Mouse (Mus musculus) myocyte (in vitro differentiated cells): Measurements from ENCODE around the gene Gfra1. TPM values are rescaled to one million over a fixed set of nuclear protein-coding genes. Genes with fewer than 3 reads are reported as not detected.

ENCODE experiments used
- H3K27me3 ChIP-seq: one replicate; pipeline ENCODE4 v1.6.1; 2011; ENCODE audit not compliant: control insufficient read depth, insufficient read depth, insufficient read length
- H3K36me3 ChIP-seq: one replicate; pipeline ENCODE4 v1.6.1; 2011; ENCODE audit not compliant: control insufficient read depth, insufficient read depth
- H3K4me2 ChIP-seq: one replicate; pipeline ENCODE4 v1.6.1; 2011; ENCODE audit warnings: low read depth, control low read depth
- H3K4me3 ChIP-seq: one replicate; pipeline ENCODE4 v1.5.1; 2011; ENCODE audit warnings: mild to moderate bottlenecking, control low read depth, moderate library complexity
- H3K79me2 ChIP-seq: one replicate; pipeline ENCODE4 v1.6.1; 2011; ENCODE audit not compliant: control insufficient read depth, insufficient read depth
- H3ac ChIP-seq: one replicate; pipeline ENCODE4 v1.6.1; 2011; ENCODE audit not compliant: control insufficient read depth, insufficient read length
- CEBPB ChIP-seq: IDR thresholded peaks from 2 replicates; pipeline ENCODE4 v1.6.1; 2011; ENCODE audit warnings: mild to moderate bottlenecking, moderate library complexity; ENCODE audit not compliant: poor library complexity, insufficient read depth, severe bottlenecking
- E2F4 ChIP-seq: IDR thresholded peaks from one replicate; pipeline ENCODE4 v1.6.1; 2011; ENCODE audit warnings: mild to moderate bottlenecking, control low read depth, moderate library complexity; ENCODE audit not compliant: insufficient read depth
- MAX ChIP-seq: IDR thresholded peaks from one replicate; pipeline ENCODE4 v1.6.1; 2011; ENCODE audit warnings: low read depth, mild to moderate bottlenecking, control low read depth
- MYOD1 ChIP-seq, 3 experiments: IDR thresholded peaks; one replicate each; pipeline ENCODE4 v1.6.1; 2011; ENCODE audit warnings: control low read depth in 2 of 3, low read depth in 2 of 3, mild to moderate bottlenecking in 2 of 3, moderate library complexity in 1 of 3; ENCODE audit not compliant: insufficient read length in 2 of 3, control insufficient read depth in 1 of 3
- MYOG ChIP-seq, 3 experiments: IDR thresholded peaks; one replicate each; pipeline ENCODE4 v1.6.1; 2011; ENCODE audit warnings: control low read depth in 2 of 3, low read depth in 2 of 3, mild to moderate bottlenecking in 2 of 3; ENCODE audit not compliant: insufficient read length in 2 of 3, control insufficient read depth in 1 of 3, insufficient read depth in 1 of 3
- POLR2A ChIP-seq: IDR thresholded peaks from one replicate; pipeline ENCODE4 v1.6.1; 2011; ENCODE audit warnings: low read depth, mild to moderate bottlenecking, control low read depth, moderate library complexity; ENCODE audit not compliant: insufficient read length
- POLR2AphosphoS2 ChIP-seq: IDR thresholded peaks from one replicate; pipeline ENCODE4 v1.6.1; 2011; ENCODE audit warnings: low read depth, control low read depth; ENCODE audit not compliant: insufficient read length
- REST ChIP-seq: IDR thresholded peaks from one replicate; pipeline ENCODE4 v1.6.1; 2011; ENCODE audit warnings: mild to moderate bottlenecking, control low read depth, moderate library complexity; ENCODE audit not compliant: insufficient read depth, insufficient read length
- SRF ChIP-seq: IDR thresholded peaks from one replicate; pipeline ENCODE4 v1.6.1; 2011; ENCODE audit warnings: low read depth; ENCODE audit not compliant: control insufficient read depth, insufficient read length
- TCF12 ChIP-seq: IDR thresholded peaks from one replicate; pipeline ENCODE4 v1.6.1; 2011; ENCODE audit warnings: mild to moderate bottlenecking, control low read depth; ENCODE audit not compliant: poor library complexity, insufficient read depth, severe bottlenecking
- TCF3 ChIP-seq: IDR thresholded peaks from one replicate; pipeline ENCODE4 v1.6.1; 2011; ENCODE audit warnings: low read depth, control low read depth; ENCODE audit not compliant: insufficient read length
- USF1 ChIP-seq: IDR thresholded peaks from one replicate; pipeline ENCODE4 v1.6.1; 2011; ENCODE audit warnings: low read depth, mild to moderate bottlenecking, control low read depth, moderate library complexity
- polyA plus RNA-seq: library from polyadenylated mRNA; unstranded; fragments of >200 nt; fragmentation: generic; extraction: Trizol; gene quantifications from one replicate; pipeline ENCODE4 v1.2.1, GENCODE M21; 2012; ENCODE audit warnings: missing spikeins

The Gfra1 gene
- polyA plus RNA-seq, 1 experiment, result 4.6 TPM

DNA sequence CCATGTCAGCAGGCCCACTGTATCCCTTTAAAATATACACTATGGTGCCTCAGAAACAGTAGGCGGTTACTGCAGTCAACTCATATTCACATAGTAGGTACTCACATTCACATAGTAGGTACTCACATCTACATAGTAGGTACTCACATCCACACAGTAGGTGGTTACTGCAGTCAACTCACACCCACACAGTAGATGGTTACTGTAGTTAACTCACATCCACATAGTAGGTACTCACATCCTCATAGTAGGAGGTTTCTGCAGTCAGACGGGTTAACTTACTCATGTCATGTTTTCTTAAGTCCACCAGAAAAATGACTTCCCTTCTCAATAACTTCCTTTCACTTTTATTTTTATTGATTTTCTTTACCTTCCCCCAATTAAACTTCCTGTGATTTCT is 30.8 kb downstream of the Gfra1 start:
- Histone ChIP-seq H3K4me2 (no peak overlapping the region), H3ac (no peak overlapping the region)

DNA sequence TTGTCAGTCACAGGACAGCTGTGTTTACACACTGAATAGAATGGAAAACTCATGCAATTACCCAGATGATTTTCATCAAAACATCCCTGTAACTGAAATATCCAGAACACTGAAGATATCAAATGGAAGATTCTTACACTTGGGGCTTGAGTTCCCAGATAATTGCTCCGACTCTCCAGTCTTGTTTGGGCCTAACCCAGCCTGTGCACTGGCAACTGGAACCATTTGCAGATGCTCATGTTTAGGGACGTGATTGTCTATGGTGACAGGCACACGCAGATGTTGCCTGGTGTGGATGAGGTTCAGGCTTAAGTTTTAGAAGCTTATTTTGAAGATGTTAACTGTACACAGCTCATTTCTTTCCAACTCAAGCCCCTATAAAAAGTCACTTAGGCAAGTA is 31.5 kb downstream of the Gfra1 start:
- Histone ChIP-seq H3K27me3 (no peaks in the 10 kb centered on the region), H3ac (no peak overlapping the region)
- TF ChIP-seq MYOD1 (IDR thresholded peaks at IDR 0.05; ENCODE audit: control insufficient read depth in 1 of 3, insufficient read length in 2 of 3, low read depth in 2 of 3) (no peak), MAX (no peak), POLR2AphosphoS2 (no peak)

More for the DNA sequence above, 30.8 kb downstream of the Gfra1 start:
- Histone ChIP-seq H3K27me3 (no peaks in the 10 kb centered on the region), H3K36me3 (no peaks in the 10 kb centered on the region), H3K79me2 (no peaks in the 10 kb centered on the region), H3K4me3 (no peak overlapping the region)
- TF ChIP-seq TCF12, result no peak
- no peak for TF ChIP-seq MYOG (IDR thresholded peaks at IDR 0.05; ENCODE audit: control insufficient read depth in 1 of 3, insufficient read depth in 1 of 3, insufficient read length in 2 of 3, low read depth in 2 of 3)
- no peak for TF ChIP-seq CEBPB
- TF ChIP-seq TCF3, result no peak
- TF ChIP-seq REST, result no peak
- no peak for TF ChIP-seq MYOD1 (IDR thresholded peaks at IDR 0.05; ENCODE audit: control insufficient read depth in 1 of 3, insufficient read length in 2 of 3, low read depth in 2 of 3)
- no peak for TF ChIP-seq POLR2AphosphoS2
- no peak for TF ChIP-seq MAX
- no peak for TF ChIP-seq SRF
- TF ChIP-seq POLR2A, result no peak
- no peak for TF ChIP-seq USF1
- no peak for TF ChIP-seq E2F4

GRCm38 (mm10) chr19:58422916-58423493 is 32.7 kb downstream of the Gfra1 start:
- no peaks in the 10 kb centered on the region for H3K79me2 ChIP-seq
- H3K4me2 ChIP-seq, result no peak overlapping the region
- H3K4me3 ChIP-seq, result no peak overlapping the region
- TF ChIP-seq CEBPB (no peak), REST (no peak), MAX (no peak), MYOG (IDR thresholded peaks at IDR 0.05; ENCODE audit: control insufficient read depth in 1 of 3, insufficient read depth in 1 of 3, insufficient read length in 2 of 3, low read depth in 2 of 3) (no peak), POLR2AphosphoS2 (no peak), MYOD1 (IDR thresholded peaks at IDR 0.05; ENCODE audit: control insufficient read depth in 1 of 3, insufficient read length in 2 of 3, low read depth in 2 of 3) (no peak), TCF3 (no peak), USF1 (no peak), TCF12 (no peak), POLR2A (no peak), E2F4 (no peak), SRF (no peak)
- H3K36me3 ChIP-seq, result no peaks in the 10 kb centered on the region
- H3ac ChIP-seq, result no peak overlapping the region
- no peaks in the 10 kb centered on the region for H3K27me3 ChIP-seq

More for the DNA sequence above, 31.5 kb downstream of the Gfra1 start:
- Histone ChIP-seq H3K4me2 (no peak overlapping the region), H3K4me3 (no peak overlapping the region), H3K36me3 (no peaks in the 10 kb centered on the region), H3K79me2 (no peaks in the 10 kb centered on the region)

DNA sequence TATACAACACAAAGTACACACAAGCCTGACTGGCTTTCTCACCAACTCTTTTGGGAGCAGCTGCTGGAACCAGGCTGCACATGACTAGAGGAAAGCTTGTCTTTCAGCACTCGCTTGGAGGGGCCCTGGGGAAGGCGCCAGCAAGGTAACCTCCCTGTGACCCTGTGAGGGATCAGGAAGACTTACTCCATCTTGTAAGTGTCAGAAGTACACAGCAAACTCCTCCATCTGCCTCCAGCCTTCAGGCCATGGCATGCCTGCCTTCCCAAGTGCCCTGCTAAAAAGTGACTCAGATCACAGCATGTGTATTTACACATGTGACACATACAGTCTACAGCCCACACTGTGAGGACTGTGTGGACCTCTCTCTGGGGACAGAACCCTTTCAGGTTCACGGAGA is 36.0 kb downstream of the Gfra1 start:
- TF ChIP-seq POLR2AphosphoS2 (no peak), E2F4 (no peak), REST (no peak), TCF12 (no peak), TCF3 (no peak), CEBPB (no peak), POLR2A (no peak)
- Histone ChIP-seq H3K79me2 (no peaks in the 10 kb centered on the region), H3K4me2 (no peak overlapping the region), H3K27me3 (no peaks in the 10 kb centered on the region), H3K4me3 (no peak overlapping the region), H3K36me3 (no peaks in the 10 kb centered on the region), H3ac (no peak overlapping the region)

DNA sequence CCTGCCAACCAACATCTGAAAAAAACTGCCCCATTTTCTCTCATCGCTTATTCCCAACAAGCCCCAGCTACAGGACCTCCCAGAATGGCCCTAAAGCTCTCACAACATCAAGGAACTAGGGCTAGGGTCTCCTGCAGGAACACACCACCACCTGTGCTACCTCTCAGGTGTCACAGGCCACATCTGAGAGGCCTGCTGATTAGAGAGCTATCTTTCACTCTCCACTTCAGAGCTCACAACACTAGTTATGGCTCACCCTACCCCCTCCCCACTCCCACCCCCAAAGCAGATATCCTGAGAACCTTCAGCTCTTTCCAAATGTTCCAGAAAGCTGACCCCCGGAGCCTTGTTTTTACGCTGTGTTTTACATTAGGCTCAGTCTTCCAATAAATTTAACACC is 36.4 kb downstream of the Gfra1 start:
- Histone ChIP-seq H3K4me2 (no peak overlapping the region), H3K4me3 (no peak overlapping the region), H3K36me3 (no peaks in the 10 kb centered on the region), H3ac (no peak overlapping the region), H3K79me2 (no peaks in the 10 kb centered on the region), H3K27me3 (no peaks in the 10 kb centered on the region)
- TF ChIP-seq TCF3 (no peak), MAX (no peak), USF1 (no peak), REST (no peak), E2F4 (no peak), MYOG (IDR thresholded peaks at IDR 0.05; ENCODE audit: control insufficient read depth in 1 of 3, insufficient read depth in 1 of 3, insufficient read length in 2 of 3, low read depth in 2 of 3) (no peak), MYOD1 (IDR thresholded peaks at IDR 0.05; ENCODE audit: control insufficient read depth in 1 of 3, insufficient read length in 2 of 3, low read depth in 2 of 3) (no peak), POLR2A (no peak), TCF12 (no peak), SRF (no peak), CEBPB (no peak), POLR2AphosphoS2 (no peak)
